Mouse (Mus musculus) MEL-GATA-1-ER (cell line): ENCODE data around the gene Mad1l1.

Experiments
- DNase-seq: peaks from one replicate; pipeline ENCODE4 v3.0.0-alpha.2; 2012; ENCODE audit warnings: low read depth; ENCODE audit errors: extremely low read depth

Gene Mad1l1

DNA sequence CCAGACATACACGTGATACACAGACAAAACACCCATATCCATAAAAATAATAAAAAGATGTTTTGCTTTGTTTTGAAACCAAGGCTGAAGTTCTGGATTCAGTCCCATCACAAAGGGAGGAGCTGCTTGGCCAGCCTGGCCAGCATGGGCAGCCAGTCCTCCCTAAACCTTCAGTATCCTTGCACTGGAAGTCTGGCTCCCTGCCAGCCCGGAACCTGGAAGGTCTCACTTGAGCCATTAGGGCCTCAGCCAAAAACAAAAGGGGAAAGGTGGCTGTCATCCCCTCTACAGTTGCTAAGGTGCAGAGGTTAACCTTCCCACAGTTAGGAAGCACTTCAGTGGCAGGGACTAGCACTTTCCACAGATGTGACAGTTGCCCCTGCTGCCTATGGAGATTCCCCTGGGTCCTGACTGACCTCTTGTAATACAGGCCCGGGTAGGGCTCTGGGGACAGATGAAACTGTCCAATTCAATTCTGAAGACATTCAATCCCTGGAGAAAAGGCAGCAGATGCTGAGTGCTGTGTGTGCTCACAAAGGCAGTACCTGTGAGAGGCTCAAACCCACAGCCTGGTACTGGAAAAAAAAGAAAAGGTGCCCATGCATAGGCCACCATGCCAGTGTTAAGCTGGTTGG lies 100.2 kb downstream of the Mad1l1 start:
- no peak for DNase-seq

DNA sequence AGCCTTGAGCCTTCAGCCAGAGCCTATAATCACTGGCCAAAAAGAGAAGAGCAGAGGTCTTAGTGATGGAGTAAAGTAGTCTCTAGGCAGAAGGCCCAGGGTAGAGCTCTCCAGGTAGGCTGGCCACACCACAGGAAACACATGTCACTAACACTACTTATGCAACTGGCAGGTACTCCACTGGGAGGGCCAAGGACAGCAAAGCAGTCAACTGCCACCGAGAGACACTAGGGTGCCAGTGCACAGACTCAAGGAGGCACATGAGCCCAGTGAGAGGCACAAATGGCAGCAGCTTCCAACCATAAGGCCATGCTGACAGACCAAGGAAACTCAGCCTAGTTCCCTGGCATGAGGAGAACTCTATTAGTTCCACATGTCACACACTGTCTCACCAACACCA lies 102.1 kb downstream of the Mad1l1 start:
- no peak for DNase-seq

DNA sequence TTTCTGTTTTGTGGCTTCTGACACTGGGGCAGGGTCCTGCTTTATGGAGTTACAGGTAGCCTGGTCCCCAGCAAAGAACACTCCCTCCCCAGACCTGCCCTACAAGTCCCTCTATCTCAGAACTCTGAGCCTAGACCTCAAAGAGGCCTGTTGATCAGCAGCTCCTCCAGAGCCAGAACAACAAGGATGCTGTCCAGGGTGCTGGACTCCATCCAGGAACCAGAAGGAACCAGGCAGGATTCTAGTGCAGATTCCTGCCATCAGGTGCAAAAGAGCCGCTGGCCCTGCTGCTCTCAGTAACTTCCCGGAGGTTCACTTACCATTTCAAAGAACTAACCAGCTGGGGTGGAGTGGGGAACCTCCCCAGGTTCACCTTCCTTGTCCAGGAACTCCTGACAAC lies 103.5 kb downstream of the Mad1l1 start:
- no peak for DNase-seq

DNA sequence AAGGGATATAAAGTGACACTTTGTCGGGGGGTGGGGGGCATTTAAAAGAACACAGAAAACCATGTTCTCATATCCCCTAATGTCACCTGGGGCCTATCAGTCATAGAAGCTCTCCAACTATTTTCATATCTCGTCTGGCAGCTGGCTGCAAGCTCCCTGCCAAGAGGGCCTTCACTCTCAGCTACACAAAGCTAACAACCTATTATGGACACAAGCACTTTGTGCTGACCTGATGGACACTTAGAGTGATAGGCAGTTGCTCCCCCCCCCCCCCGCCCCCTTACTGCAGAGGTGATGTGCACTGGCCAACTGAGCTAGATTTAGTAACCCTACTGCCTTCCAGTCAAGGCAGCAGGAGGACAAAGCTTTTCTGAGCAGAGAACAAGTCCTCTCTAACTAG lies 104.3 kb downstream of the Mad1l1 start:
- DNase-seq, result no peak

DNA sequence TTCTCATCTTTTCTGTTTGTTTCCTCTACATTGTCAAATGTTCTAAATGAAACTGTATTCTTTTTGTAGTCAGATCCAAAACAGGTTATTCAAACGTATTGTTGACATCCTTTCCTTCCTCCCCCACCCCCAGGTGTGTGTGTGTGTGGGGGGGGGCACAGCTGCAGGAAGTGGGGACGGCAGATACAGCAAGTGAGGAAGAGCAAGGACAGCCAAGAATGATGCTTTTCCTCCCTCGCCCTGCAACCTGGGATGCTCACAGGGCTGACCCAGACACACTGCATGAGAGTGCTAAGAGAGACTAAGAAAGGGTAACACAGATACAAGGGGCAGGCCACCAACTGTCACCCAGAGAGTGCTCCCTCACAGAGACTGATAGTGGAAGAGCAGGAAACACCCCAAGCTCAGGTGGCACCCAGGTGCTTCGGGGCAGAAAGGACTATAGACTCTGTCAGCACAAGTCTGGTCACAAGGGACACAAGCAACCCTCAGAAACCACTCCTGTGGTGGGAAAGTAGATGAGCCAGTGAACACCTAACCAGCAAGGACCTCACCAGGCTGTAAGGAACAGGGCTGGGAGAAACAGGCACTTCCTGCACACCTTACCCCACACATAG lies 105.8 kb downstream of the Mad1l1 start:
- no peak for DNase-seq

DNA sequence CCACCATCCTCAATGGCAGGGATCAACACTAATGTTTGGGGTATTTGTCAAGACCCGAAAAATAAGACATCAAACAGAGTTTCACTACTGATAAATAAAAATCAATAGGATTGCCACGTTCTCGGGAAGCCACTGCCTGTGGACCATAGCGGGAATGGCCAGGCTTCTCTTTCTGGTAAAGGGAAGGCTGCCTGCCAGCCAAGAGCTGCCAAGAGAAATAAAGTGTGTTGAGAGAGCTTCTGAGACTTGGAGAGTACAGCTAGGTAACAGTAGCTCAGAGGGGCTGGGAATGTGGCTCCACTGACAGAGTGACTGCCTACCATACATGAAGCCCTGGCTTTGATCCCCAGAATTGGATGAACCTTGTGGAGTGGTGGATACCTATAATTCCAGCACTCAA lies 108.4 kb downstream of the Mad1l1 start:
- no peak for DNase-seq

DNA sequence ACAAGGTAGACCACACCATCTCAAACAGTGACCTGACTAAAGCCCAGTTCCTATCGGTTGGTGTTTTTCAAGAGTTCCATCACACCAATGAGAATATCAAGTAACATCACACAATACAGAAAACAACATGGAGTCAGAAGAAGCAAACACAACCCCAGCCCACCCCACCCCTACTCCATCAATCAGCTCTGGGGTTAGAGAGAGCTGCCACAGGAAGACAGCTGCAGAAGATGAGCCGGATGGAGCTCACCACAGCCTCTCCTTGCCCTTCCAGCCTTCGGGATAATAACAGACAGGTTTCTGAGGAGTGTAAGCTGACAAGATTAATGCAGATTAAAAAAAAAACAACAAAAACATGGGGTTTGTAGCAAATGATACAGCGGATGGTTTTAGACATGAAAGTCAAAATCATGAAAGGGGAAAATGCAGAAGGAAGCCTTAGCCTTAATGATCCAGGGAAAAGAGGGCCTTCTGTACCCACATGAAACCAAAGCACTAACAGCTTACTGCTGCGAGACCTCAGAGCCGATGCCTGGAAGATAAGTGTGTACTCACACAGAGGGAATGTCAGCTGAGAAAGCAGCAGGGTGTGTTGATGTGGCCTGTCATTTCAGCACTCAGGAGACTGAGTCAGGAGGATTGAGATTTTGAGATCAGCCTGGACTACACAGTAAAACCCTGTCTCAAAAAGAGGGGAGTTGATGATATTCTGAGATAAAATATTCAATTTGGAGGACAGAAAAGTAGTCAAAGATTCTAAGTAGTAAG lies 110.8 kb downstream of the Mad1l1 start:
- DNase-seq, result no peak

DNA sequence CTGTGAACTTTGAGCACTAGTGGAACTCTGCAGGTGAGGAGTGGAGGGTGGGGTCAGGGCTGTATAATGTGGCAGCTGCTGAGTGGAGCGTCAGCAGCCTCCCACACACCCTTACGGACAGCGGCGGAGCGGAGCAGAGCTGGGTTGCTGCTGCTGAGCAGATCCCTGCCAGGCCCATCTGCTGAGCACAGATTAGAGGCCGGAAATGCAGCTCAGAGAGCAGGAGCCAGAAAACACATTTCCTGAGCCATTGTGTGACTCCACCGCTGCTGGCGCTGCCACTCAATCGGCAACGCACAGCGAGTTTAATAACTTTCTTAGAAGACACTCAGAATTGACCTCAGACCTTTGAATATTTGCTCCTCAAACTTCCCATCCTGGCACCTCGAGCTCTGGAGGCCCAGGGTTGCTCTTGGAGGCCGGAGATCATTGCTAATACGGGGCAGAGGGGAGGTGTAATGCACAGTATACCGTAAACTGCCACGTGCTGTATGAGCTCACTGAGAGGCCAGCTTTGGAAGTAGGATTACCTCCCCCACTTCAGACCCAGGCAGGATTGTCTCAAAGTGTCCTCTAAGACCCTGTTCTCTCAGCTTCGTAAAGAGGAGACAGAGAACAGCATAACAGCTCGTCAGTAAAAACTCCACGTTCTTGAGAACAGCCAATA lies 112.5 kb downstream of the Mad1l1 start:
- DNase-seq, result peak; percentile 76

DNA sequence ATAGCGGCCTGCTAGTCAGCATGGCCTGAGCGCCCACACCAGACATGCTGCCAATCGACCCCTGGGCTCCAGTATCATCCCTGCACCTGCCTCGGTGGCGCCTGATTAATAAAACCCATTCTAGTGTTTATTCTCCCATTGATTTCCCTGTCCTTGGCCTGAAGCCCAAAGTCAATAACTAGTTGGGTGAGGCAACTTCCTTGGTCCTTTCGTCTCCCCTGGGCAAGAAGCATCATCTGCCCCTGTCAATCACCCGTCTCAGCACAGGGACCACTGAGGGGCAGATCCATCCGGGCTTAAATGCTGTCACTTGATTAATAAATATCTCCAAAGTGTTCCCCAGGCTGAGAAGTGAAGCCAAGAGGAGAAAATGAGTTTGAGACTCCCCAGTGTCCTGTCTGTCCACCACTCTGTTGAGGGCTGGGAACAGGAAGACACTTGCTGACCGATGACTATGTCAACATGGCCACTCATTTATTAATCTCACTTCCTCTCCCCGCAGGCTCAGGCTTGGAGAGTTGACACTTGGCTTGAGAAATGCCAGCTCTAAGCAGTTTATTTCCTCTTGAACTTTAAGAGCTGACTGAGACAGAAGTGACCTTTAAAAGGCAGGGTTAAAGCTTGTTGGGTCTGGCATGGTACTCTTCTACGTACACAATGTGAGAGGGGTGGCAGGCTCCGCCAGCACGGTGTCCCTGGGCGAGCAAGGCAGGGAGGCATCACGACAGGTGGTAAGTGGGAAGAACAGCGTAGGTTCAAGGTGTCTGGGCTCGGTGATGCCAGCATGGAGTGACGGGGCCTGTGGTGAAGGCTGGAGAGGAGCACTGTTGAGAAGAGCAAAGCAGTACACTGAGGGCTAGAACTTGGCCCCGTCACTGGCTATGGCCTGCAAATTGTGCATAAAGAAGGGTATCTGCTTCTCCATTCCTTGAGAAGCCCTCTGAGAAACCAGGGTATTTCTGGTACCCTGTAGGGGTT lies 114.3 kb downstream of the Mad1l1 start:
- no peak for DNase-seq

DNA sequence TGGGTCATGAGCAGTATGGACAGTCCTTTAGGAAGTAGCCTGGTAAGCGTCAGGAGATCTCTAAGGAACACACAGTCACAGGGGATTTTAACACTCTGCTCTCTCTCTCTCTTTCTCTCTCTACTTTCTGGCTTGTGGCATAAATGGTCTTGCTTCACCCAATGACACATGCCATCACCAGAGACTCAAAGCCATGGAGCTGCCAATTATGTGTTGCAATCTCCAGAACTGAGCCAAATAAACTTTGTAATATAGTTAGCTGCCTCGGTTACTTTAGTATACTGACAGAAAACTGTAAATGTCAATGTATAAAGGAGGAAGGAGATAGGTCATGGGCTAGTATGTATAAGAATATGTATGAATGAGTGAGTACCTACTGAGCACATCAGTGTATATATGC lies 115.4 kb downstream of the Mad1l1 start:
- DNase-seq, result no peak

DNA sequence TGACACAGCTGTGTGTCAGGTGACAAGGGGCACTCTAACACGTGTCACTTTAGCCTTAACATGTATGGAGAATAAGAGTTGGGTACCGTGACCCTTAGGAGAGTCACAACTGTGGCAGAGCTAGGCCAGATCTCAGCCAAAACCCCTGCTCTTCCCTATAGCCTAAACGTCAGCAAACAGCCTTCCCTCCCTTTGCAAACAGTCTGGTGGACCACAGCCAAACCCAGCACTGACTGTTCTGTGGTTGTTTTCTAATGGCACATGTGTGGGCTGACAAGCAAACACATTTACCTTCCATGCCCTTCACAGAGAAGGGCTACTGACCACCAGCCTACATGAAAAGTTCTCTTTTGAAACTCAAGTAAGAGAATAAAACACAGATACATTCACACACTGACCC lies 116.9 kb downstream of the Mad1l1 start:
- no peak for DNase-seq

DNA sequence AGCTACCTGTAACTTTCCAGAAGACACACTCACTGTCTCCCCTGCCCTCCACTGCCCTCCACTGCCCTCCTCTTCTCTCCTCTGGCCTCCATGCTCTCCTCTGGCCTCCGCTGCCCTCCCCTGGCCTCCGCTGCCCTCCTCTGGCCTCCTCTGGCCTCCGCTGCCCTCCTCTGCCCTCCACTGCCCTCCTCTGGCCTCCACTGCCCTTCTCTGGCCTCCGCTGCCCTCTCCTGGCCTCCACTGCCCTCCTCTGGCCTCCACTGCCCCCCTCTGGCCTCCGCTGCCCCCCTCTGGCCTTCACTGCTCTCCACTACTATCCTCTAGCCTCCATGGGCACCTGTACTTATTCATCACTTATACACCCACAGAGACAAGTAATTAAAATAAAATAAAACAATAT lies 117.3 kb downstream of the Mad1l1 start:
- no peak for DNase-seq

DNA sequence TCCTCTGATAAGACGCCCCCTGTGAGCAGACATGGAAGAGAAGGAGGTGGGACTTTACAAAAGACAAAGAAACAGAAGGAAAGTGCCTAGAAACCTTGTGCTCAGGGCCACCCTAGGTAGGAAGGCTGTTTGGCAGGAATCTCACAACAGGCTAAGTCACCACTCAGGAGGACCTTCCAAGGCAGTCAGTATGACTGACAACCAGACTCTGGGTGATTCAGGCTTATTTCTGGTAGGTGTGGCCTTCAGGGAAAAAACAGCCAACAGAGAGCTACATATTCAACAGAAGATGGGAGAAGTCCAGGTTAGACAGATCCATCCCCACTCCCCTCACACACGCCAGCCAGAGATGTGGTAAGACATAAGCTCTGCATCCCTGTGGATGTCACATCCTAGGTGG lies 118.9 kb downstream of the Mad1l1 start:
- DNase-seq, result no peak

DNA sequence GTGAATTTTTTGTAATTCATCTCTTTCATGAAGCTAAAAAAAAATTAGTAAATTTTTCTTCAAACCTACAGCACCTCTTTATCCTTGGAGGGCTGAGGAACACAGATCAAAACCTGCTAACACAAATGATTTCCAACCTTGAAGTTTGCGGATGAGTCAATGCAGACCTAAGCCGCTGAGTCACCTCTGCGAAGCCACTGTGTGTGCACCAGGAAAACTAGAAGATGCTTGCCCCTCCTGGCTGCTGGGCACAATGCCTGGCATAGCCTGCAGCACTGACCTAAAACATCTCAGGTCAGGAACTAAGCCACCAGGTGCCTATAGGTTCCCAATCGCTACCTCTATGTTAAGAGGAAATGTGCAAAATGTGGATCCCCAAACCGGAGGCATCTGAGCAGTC lies 119.8 kb downstream of the Mad1l1 start:
- DNase-seq, result no peak

DNA sequence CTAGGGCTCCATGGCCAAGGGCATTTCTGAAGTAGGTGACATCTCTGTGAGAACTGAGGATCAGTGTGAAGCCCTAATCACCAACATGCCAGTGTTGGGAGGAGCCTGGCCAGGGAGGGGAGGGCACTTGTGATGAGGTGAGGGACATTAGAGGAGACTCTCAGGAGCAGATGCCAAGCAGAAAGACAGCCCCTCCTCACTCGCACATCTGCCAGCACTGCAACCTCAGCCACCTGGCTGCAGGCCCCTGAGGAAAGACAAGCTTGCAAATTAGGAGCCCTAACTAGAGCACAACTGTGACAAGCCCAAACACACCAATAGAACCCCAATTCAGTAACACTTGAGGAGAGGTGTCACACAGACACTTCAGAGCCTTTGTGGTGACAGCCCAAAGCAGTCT lies 120.2 kb downstream of the Mad1l1 start:
- DNase-seq, result no peak

DNA sequence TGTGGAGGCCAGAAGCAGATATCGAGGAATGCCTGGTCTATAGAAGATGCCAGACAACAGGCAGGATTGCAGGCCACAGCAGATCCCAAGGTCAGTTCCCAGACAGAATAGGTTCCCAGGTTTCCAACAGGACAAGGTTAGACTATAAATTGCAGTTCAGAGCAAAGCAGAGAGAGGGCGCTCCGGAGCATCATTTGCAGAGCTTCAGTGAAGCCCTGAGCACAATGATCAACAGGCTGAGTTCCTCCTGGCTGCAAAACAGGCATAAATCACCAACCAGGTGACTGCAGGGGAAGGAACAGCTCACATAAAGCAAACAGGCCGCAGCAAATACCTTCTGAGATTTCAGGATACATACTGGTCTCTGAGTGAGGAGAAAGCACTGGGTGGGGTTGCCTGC lies 123.6 kb downstream of the Mad1l1 start:
- DNase-seq, result peak; percentile 15

DNA sequence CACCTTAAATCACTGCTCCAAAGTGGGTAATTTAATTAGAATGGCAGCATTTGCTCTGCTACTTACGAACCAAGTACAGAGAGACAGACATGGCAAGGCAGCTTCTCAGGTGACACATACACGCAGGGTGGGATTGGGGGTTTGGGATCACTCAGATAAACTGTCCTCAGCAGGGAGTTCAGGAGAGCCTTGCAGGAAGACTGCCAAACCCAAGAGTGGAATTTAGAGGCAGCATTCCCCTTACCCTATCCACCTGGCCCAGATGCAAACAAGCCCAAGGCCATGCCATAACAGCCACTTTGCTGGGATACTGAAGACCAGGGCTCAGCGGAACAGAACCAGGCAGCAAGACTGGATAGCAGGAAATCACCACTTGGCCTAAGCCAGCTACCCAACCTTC lies 124.9 kb downstream of the Mad1l1 start:
- no peak for DNase-seq

DNA sequence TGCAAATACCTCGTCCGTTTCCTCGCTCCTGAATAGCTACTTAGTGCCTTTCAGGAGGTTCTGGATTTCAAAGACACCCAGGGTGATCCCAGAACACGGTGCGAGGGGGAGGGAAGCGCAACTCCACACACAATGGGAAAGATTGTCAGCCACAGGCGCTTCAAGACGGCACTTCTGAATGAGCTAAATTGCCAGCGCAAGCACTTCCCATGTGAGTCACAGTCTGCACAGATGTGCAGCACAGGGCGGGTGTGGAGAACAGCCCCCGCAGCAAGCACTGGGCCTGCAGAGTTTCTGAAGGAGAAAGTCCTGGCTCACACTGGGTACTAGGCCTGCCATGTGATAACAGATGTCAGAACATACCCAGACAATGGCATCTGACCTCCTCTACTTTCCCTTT lies 127.2 kb downstream of the Mad1l1 start:
- no peak for DNase-seq

DNA sequence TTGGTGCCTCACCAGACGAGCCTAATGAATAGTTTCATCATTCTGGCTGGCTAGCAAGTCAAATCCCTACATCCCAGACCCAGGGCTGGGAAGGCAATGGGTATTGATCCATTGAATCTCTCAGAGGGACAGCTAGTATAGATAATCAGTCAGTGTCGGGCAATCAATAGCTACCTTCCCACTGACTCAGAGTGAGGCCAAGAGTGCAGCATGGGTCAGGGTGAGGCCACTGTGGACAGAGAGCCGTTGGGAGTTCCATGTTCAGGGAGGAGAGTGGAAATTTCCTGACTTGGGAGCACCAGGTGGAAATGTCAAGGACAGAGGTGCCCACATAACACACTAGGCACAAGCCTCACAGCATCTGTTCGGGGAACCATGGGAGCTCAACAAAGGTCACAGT lies 129.8 kb downstream of the Mad1l1 start:
- DNase-seq, result no peak

DNA sequence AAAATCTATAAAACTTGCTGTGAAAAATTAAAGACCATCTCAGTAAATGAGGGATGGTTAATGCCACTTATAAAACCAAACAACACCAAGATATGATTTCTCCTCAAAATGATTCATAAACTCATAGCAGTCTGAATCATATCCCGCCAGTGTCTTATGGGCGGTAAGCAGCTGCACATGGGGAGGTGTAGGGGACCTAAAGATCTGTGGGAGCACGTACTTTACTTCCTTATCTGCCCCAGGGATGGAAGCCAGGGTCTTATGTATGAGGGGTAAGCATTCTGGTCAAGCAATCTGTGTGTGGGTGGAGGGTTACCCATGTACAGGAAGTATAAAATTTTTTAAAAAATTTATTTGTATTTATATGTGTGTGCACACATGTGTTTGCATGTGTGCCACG lies 135.0 kb downstream of the Mad1l1 start:
- no peak for DNase-seq

DNA sequence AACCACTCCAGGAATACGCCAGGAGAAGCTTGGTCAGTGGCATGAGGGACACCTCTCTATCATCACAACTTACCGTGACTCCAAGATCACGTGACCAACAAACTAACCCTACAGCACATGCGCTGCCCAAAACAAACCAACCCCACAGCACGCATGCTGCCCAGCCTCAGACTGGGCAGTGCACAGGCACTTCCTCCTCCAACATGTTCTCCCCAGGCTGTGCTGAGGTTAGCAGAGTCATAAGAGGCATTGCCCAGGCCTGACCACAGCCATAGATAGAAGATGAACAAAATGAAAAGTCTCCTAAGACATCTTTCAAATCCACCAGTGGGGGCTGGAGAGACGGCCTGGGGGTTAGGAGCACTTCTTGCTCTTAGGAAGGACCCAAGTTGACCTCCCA lies 135.6 kb downstream of the Mad1l1 start:
- no peak for DNase-seq
